Mouse (Mus musculus) gastrocnemius, adult 8-10 months (tissue): Measurements from ENCODE around the gene Olfr1256. TPM values are rescaled to one million over a fixed set of nuclear protein-coding genes. Genes with fewer than 3 reads are reported as not detected.

Source experiments
- DNase-seq, 2 experiments: peaks; one replicate each; pipeline ENCODE4 v3.0.0; 2022; ENCODE audit warnings: low spot score in 2 of 2
- total RNA-seq, 4 experiments: library from RNA; stranded (reverse); gene quantifications; 2 replicates each; pipeline ENCODE4 v1.2.4; 2022

The Olfr1256 gene
- total RNA-seq, result not detected

- no peak for DNase-seq
These were observed at the start of gene Olfr1256 for GRCm38 (mm10) chr2:89841455-89841854. TSS of gene Olfr1256 (minus strand) at chr2:89841555.

GRCm38 (mm10) chr2:89878137-89878536 is 36.8 kb upstream of the Olfr1256 start, which contains the start of gene Olfr1257:
TSS of gene Olfr1257 (plus strand) at chr2:89878437.
- DNase-seq, result no peak

GRCm38 (mm10) chr2:89849230-89849629 is 7.9 kb upstream of the Olfr1256 start:
- no peak for DNase-seq

GRCm38 (mm10) chr2:89848105-89848504 is 6.8 kb upstream of the Olfr1256 start, which contains the start of gene Olfr48:
TSS of gene Olfr48 (minus strand) at chr2:89848205.
- no peak for DNase-seq

GRCm38 (mm10) chr2:89820216-89820615 is 21.1 kb downstream of the Olfr1256 start:
- DNase-seq, result no peak

GRCm38 (mm10) chr2:89811751-89812150 is 29.6 kb downstream of the Olfr1256 start, which contains the start of gene Olfr1255:
TSS of gene Olfr1255 (plus strand) at chr2:89812051.
- DNase-seq, result no peak

GRCm38 (mm10) chr2:89810751-89811150 is 30.6 kb downstream of the Olfr1256 start:
- no peak for DNase-seq

GRCm38 (mm10) chr2:89799583-89799982 is 41.8 kb downstream of the Olfr1256 start:
- DNase-seq, result no peak

GRCm38 (mm10) chr2:89793519-89793918 is 47.8 kb downstream of the Olfr1256 start, which contains the start of gene Olfr1254:
TSS of gene Olfr1254 (minus strand) at chr2:89793619.
- DNase-seq, result no peak

Other genes starting within 250 kb of the Olfr1256 start
- not detected for gene Olfr1246, start 248.4 kb downstream of the Olfr1256 start, total RNA-seq
- gene Olfr1247, start 227.4 kb downstream of the Olfr1256 start, total RNA-seq, result under 1 TPM in 1 of 4 experiments, not detected in 3; 0.10 TPM
- gene Olfr1248, start 223.3 kb downstream of the Olfr1256 start, total RNA-seq, result not detected
- gene Olfr1249, start 206.6 kb downstream of the Olfr1256 start, total RNA-seq, result not detected
- gene Olfr1250, start 180.1 kb downstream of the Olfr1256 start, total RNA-seq, result not detected
- gene Olfr1251, start 169.6 kb downstream of the Olfr1256 start, total RNA-seq, result not detected
- not detected for gene Olfr1252, start 116.5 kb downstream of the Olfr1256 start, total RNA-seq
- gene Olfr1253, start 84.5 kb downstream of the Olfr1256 start, total RNA-seq, result not detected
- not detected for gene Olfr1254, start 47.9 kb downstream of the Olfr1256 start, total RNA-seq
- not detected for gene Olfr1255, start 29.5 kb downstream of the Olfr1256 start, total RNA-seq
- gene Olfr48, start 6.7 kb upstream of the Olfr1256 start, total RNA-seq, result not detected
- not detected for gene Olfr1257, start 36.9 kb upstream of the Olfr1256 start, total RNA-seq
- not detected for gene Olfr1258, start 85.8 kb upstream of the Olfr1256 start, total RNA-seq
- not detected for gene Olfr1259, start 107.1 kb upstream of the Olfr1256 start, total RNA-seq
- not detected for gene Olfr1260, start 132.8 kb upstream of the Olfr1256 start, total RNA-seq
- gene Olfr1261, start 149.7 kb upstream of the Olfr1256 start, total RNA-seq, result not detected
- gene Olfr1262, start 158.6 kb upstream of the Olfr1256 start, total RNA-seq, result not detected
- gene Olfr1263, start 170.6 kb upstream of the Olfr1256 start, total RNA-seq, result not detected
- gene Olfr1264, start 184.0 kb upstream of the Olfr1256 start, total RNA-seq, result not detected
- not detected for gene Olfr1265, start 193.8 kb upstream of the Olfr1256 start, total RNA-seq
- gene Olfr140, start 222.0 kb upstream of the Olfr1256 start, total RNA-seq, result not detected